Mouse (Mus musculus) urinary bladder, postnatal 14 days (tissue): ENCODE results near the gene Myom1.

Source experiments
- DNase-seq: peaks from one replicate; pipeline ENCODE4 v3.0.0; 2021; ENCODE audit warnings: low spot score

Myom1 gene

DNA sequence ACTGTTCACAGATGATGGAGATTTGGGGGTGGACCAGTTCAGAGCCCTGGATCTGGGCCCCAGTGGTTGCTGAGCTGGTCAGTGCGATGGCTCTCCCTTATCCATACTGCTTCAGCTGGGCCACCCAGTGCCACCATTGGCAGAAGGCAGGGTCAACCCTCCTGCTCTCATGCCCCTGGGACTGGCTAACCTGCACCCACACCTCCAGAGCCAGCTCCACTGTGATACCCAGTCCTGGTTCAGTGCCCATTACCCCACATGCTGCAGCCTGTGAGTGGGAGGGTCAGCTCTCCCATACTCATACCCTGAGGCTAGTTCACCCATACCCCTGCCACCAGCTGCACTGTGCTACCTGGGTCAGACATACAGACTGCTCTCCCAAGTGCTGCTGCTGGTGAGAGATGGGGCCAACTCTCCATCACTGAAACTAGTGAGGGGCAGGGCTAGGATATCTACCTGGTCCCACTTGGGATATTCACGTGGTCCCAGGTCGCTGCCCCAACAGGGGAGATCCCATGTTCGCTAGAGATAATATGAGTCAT, 15.1 kb downstream of the Myom1 start:
- DNase-seq, result no peak

- no peak for DNase-seq
Observed at GRCm38 (mm10) chr17:71018151-71018550, 15.7 kb downstream of the Myom1 start.

DNA sequence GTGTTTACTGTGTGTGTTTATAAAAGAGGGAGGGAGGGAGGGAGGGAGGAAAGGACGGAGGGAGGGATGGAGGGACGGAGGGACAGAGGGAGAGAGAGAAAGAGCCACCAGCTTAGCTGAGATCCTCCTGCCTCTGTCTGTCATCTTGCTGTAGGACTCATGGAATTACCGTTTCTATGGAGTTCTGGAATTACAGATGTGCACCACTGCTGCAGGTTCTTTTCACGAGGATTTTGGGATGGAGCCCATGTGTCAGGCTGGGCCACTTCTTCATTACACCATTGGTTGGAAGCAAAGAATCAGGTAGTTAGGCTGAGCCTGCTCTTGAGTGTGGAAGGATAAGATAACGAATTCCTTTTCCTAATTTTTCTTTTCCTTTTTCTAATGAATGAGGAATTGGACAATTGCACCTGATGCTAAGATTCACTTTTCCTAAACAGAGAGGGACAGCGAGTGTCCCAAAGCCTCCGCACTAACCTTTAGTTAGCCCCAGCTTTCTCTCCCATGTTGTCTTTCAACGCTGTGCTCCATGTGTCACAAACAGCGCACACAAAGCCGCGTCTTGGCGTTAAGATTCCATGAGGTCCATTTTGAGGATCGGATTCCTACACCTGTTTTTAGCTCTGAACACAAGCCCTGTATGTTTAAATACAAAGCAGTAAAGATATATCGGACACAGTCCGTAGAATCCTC, 16.3 kb downstream of the Myom1 start:
- DNase-seq, result no peak

GRCm38 (mm10) chr17:71019309-71019655, 16.8 kb downstream of the Myom1 start:
- no peak for DNase-seq

- no peak for DNase-seq
Observed at GRCm38 (mm10) chr17:71019860-71020259, 17.4 kb downstream of the Myom1 start.

DNA sequence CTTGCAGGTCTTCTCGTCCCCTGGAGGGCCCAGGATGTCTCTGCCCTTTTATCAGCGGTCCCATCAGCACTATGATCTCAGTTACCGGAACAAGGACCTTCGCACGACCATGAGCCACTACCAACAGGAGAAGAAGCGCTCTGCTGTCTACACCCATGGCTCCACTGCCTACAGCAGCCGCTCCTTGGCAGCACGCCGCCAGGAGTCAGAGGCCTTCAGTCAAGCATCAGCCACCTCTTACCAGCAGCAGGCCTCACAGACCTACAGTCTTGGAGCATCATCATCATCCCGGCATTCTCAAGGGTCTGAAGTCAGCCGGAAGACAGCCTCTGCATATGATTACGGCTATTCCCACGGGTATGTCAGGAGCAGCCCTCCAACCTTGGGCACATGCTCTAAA, 20.4 kb downstream of the Myom1 start:
- DNase-seq, result no peak

- DNase-seq, result no peak
Observed at GRCm38 (mm10) chr17:71024071-71024470, 21.6 kb downstream of the Myom1 start.

DNA sequence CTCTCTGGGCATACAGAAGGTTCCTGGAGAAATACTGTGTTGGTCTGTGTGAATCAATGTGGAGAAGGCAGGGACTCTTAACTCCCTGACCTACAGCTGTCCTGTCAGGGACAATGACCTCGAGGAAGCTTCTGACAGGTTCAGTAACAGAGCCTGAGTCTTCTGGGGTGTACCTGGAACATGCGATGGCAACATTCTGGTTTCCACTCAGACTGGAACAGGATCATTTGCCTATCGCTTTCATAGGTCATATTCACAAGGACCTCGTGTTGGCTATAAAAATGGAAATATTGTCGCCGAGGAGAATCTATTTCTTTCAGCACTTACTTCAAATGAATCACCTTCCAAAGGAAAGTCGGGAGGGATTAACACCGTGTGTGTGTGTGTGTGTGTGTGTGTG, 23.5 kb downstream of the Myom1 start:
- DNase-seq, result no peak

DNA sequence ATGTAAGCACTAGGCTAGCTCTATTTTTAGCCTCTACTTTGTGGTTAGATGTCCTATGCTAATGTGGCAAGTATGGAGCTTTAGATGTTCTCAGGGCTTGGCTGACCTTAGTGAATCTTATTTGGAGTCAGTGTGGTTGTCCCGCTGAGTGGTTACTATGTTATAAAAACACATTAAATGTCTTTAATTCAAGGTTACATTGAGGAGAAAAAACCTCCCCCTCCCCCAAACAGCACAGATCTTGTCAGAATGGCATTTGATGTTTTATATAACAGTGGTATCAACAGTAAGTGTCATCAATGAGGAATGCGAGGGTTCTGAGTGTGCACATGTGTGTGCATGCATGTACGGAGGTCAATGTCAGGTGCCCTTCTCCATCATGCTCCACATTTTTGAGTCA, 24.8 kb downstream of the Myom1 start:
- DNase-seq, result no peak

- DNase-seq, result no peak
Observed at GRCm38 (mm10) chr17:71032719-71033118, 30.3 kb downstream of the Myom1 start.

DNA sequence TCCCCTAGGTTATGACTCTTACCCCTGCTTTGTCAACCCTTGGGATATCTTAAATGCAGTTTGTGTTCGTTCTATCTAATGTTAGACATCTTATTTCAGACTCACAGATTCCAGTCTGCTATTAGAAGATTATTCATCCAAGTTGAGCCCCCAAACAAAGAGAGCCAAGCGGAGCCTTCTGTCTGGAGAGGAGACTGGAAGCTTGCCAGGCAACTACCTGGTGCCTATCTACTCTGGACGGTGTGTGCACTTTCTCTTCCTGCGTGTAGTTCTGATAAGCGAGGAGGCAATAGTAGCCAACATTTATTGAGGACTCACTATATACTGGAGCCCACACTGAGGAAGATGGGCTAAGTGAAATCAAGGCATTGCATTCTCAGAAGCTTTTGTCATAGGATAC, 32.0 kb downstream of the Myom1 start:
- no peak for DNase-seq

DNA sequence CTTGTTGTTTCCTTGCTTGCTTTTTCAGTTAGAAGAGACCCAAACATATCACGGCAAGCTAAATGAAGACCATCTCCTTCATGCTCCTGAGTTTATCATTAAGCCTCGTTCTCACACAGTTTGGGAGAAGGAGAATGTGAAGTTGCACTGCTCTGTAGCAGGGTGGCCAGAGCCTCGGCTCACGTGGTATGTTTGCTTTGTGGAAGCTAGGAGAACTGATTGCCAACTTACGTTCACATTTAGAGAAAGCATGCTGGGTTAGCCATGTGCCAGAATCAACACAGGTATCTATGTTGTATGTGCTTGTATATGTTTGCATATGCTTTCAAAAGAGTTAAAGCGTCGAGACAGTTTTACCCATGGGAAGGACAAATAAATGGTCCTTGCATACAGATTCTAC, 34.8 kb downstream of the Myom1 start:
- no peak for DNase-seq

- DNase-seq, result no peak
Observed at GRCm38 (mm10) chr17:71038812-71039211, 36.4 kb downstream of the Myom1 start.

GRCm38 (mm10) chr17:71039851-71040581, 37.6 kb downstream of the Myom1 start:
- no peak for DNase-seq

- no peak for DNase-seq
Observed at GRCm38 (mm10) chr17:71040582-71040880, 38.1 kb downstream of the Myom1 start.

DNA sequence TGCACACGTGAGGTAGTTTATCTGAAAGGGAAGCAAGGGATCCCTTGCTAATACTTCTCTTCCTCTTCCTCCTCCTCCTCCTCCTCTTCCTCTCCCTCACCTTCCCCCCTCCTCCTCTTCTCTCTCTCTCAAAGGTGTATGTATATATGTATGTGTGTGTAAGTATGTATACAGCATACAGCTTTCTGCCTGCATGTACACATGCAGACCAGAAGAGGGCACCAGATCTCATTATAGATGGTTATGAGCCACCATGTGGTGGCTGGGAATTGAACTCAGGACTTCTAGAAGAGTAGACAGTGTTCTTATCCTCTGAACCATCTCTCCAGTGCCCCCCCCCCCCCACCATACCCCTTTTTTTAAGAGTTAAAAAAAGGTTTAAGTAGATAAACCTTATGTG, 40.2 kb downstream of the Myom1 start:
- no peak for DNase-seq

- DNase-seq, result no peak
Observed at GRCm38 (mm10) chr17:71045591-71045990, 43.2 kb downstream of the Myom1 start.

GRCm38 (mm10) chr17:71046856-71047255, 44.4 kb downstream of the Myom1 start:
- DNase-seq, result no peak

DNA sequence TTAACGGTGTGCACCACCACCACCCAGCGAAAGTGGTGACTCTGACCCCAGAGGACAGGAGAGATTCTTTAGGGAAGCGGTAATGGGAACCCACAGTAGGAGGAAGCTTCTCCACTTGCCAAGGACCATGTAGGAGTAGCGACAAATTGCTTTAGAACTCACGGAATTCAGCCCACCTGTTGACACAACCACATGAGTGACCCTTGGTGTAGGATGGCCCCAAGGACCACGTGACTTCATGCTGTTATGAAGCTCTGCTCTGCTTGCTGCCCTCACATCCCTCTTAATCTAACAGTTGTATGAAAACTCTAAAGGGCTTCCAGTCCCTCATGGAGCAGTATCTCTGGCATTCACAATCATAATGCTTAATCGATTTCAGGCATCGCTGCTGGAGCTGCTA, 46.9 kb downstream of the Myom1 start:
- no peak for DNase-seq

GRCm38 (mm10) chr17:71053134-71053708, 50.8 kb downstream of the Myom1 start:
- no peak for DNase-seq

DNA sequence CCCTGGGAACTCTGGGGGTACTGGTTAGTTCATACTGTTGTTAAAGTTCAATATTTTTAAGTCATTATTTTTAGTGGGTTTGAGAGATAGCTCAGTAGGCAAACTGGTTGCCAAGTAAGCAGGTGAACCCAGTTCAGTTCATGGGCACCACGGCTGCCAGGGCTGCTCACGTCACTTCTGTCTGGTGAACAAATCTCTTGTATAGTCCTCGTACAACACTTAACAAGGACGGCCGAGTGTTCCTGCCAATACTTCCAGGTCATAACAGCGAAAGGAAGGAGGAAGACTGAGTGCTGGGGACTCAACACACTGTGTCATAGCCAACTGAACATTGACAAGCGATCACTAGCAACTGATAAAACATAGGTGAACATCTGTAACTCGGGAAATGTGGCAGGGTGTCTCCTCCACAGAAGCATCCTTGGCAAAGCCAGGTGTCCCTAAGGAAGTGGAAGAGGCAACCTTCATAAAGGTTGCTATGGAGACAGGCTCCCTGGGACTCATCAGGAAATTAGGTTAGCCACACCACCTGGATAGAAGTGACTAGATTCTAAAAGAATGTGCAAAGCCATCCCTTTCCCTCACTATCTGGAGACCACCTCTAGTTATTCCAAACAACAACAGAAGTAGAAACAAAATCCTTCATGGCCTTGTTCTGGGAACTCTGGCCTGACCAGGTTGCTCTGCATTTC, 52.9 kb downstream of the Myom1 start:
- no peak for DNase-seq

DNA sequence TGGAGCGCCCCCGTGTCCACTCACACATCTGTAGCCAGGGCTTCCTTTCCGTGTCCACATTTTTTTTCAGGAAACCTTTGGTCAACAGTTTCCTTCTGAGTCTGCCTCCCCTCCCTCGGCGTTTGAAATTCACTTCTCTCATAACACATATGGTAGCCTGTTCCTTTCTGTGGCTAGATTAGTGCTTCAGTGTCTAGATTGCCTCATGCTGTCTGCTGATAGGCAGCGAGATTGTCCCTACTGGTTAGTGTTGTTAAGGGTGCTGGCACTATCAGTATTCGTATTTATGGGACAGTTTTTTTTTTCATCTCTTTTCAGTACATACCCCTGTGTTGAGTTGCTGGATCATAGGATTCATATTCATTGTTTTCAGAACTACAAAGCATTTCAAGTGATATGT, 54.0 kb downstream of the Myom1 start:
- DNase-seq, result no peak

GRCm38 (mm10) chr17:71057758-71058157, 55.3 kb downstream of the Myom1 start:
- no peak for DNase-seq
